Mouse (Mus musculus) effector memory CD4-positive, alpha-beta T cell, adult 5 months (primary cell): ENCODE data around the gene Cdnf. TPM values are rescaled to one million over a fixed set of nuclear protein-coding genes. Genes with fewer than 3 reads are reported as not detected.

Experiments used
- polyA plus RNA-seq: library from polyadenylated mRNA; unstranded; fragments of 100-300 nt; shearing (Covaris generic); gene quantifications from one replicate; pipeline ENCODE4 v1.2.1, GENCODE M21; 2017

Gene Cdnf
- 0.97 TPM for polyA plus RNA-seq

DNA sequence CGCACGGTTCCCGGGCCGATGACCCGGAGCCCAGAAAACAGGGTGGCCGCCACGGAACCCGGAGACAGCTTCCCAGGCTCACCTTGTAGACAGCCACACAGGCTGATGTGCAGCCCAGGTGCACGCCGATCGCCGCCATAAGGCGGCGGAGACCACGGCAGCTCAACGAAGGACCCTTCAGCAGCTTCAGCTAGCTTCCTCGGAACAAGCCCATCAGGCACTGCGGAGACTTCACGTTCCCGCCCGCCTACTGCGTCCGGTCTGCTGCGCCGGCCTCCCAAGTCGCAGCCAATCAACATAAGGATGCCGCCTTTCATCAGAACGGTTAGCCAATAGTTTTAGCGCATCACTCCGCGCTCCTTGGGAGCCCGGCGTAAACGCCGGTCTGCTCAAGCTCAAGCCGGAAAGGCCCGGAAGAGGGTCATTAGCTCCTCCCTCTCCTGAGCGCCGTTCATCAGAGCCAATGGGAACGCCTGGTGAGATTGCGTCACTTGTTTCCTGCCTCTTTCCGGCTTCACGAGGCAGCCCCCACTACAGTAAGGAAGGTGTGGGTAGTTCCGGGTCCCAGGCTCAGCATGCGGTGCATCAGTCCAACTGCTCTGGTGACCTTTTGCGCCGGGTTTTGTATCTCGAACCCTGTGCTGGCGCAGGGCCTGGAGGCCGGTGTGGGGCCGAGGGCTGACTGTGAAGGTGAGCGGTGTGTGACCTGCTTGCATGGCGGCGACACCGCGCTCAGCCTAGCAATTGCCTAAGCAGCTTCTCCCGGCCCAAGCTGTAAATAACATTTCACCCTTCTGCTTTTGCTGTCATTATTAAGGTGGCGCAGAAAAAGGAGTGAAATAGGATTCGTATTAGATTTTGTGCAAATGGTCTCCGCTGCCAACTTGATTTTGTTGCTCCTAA is at the start of gene Cdnf, which contains the start of the genes Gm45902 and Hspa14:
Cdnf (plus strand) TSS at position 479 of the 903 bp plus-strand sequence.
Gm45902 (minus strand) TSS at position 239 of the 903 bp plus-strand sequence.
Hspa14 (minus strand) TSS at position 263 of the 903 bp plus-strand sequence.

DNA sequence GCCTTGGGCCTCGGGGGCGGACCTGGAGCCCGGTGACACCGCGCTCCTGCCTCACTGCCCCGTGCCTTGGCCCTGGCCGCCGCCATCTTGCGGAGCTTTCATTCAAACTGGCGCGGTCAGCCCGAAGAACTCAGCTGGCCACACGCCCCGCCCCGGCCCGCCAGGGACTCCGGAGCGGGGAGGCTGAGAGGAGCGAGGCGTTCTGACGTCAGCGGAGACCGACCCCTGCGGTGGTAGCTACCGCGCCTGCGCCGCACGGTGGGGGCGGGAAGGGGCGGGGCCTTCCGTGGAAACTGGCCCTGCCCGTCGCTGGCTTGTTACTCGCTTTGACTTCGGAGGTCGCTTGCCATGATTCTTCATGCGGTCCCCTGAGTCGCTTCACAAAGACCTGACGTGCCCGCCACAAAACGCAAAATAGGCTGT is 38.0 kb upstream of the Cdnf start, which contains the start of gene Suv39h2:
Suv39h2 (minus strand) TSS at position 171 of the 423 bp plus-strand sequence.

DNA sequence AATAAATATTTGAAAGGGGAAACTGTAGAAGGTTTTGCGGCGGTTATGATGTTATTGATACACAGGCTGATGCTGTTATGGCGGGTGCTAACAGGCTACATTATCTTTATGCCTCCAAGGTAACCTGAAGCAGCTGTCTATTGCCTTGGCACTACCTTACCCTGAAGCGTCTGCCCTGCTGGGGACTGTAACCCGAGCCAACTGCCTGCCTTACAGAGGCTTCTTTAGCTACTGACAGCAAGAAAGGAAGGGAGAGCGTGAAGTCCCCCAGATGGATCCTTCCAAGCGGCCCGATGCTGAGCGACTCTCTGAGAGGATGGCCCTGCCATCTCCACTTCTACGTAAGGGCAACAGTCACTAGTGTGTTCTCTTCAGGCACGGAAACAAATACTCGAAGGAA is 57.4 kb downstream of the Cdnf start, which contains the start of gene Fam107b:
Fam107b (plus strand) TSS at position 303 of the 400 bp plus-strand sequence.

Other genes starting within 250 kb of the Cdnf start
- 24.5 TPM for gene Nmt2, start 228.8 kb upstream of the Cdnf start, polyA plus RNA-seq
- 14.2 TPM for gene Rpp38, start 180.4 kb upstream of the Cdnf start, polyA plus RNA-seq
- gene Acbd7, start 176.9 kb upstream of the Cdnf start, polyA plus RNA-seq: not detected
- gene Olah, start 115.8 kb upstream of the Cdnf start, polyA plus RNA-seq: not detected
- gene Meig1, start 90.4 kb upstream of the Cdnf start, polyA plus RNA-seq: not detected
- 21.8 TPM for gene Dclre1c, start 88.9 kb upstream of the Cdnf start, polyA plus RNA-seq
- 5.5 TPM for gene Suv39h2, start 38.0 kb upstream of the Cdnf start, polyA plus RNA-seq
- gene Gm45902, start 240 bp upstream of the Cdnf start, polyA plus RNA-seq: 4.5 TPM
- gene Hspa14, start 216 bp upstream of the Cdnf start, polyA plus RNA-seq: 65.1 TPM
- 648 TPM for gene Fam107b, start 57.5 kb downstream of the Cdnf start, polyA plus RNA-seq